Mouse (Mus musculus) ES-E14 (cell line): ENCODE data around the gene Lin7b. TPM values are rescaled to one million over a fixed set of nuclear protein-coding genes. Genes with fewer than 3 reads are reported as not detected.

Source experiments
- DNase-seq: peaks from one replicate; pipeline ENCODE4 v3.0.0-alpha.2; 2013; ENCODE audit warnings: low read depth, low spot score
- H3K27ac ChIP-seq: 2 replicates; pipeline ENCODE4 v1.5.1; 2012; ENCODE audit warnings: low read depth, mild to moderate bottlenecking, low read length, moderate library complexity, mixed read lengths; ENCODE audit not compliant: poor library complexity, insufficient read depth, severe bottlenecking
- H3K36me3 ChIP-seq: 2 replicates; pipeline ENCODE4 v1.6.1; 2012; ENCODE audit warnings: mild to moderate bottlenecking, low read length, moderate library complexity, mixed read lengths; ENCODE audit not compliant: control insufficient read depth, poor library complexity, insufficient read depth, severe bottlenecking
- H3K4me1 ChIP-seq, 2 experiments: fragments of 150-350 bp in 1 of 2; sonication (generic) in 1 of 2; 2 replicates each; pipeline ENCODE4 v1.6.1; 2012; ENCODE audit warnings: low read length in 2 of 2, mild to moderate bottlenecking in 1 of 2, mixed read lengths in 1 of 2; ENCODE audit not compliant: control insufficient read depth in 2 of 2, insufficient read depth in 2 of 2, poor library complexity in 1 of 2
- H3K4me3 ChIP-seq, 2 experiments: fragments of 150-350 bp in 1 of 2; sonication (generic) in 1 of 2; 2 replicates each; pipeline ENCODE4 v1.5.1; 2012; ENCODE audit warnings: low read length in 2 of 2, low read depth in 1 of 2, mild to moderate bottlenecking in 1 of 2, mixed read lengths in 1 of 2; ENCODE audit not compliant: insufficient read depth in 1 of 2, poor library complexity in 1 of 2, severe bottlenecking in 1 of 2
- H3K9ac ChIP-seq: 2 replicates; pipeline ENCODE4 v1.6.1; 2012; ENCODE audit warnings: low read depth, mild to moderate bottlenecking, low read length, mixed read lengths; ENCODE audit not compliant: poor library complexity, insufficient read depth, severe bottlenecking
- H3K9me3 ChIP-seq: fragments of 150-350 bp; sonication (generic); 2 replicates; pipeline ENCODE4 v1.6.1; 2012; ENCODE audit warnings: low read depth, mild to moderate bottlenecking, low read length; ENCODE audit not compliant: control insufficient read depth, insufficient read depth
- CHD2 ChIP-seq: IDR thresholded peaks from 2 replicates; pipeline ENCODE4 v1.6.1; 2014; ENCODE audit warnings: mild to moderate bottlenecking, low read depth, low read length, inconsistent platforms
- HCFC1 ChIP-seq: IDR thresholded peaks from 2 replicates; pipeline ENCODE4 v1.6.1; 2012; ENCODE audit warnings: low read length, inconsistent platforms, borderline replicate concordance; ENCODE audit not compliant: insufficient read depth
- MAFK ChIP-seq: IDR thresholded peaks from 2 replicates; pipeline ENCODE4 v1.6.1; 2014; ENCODE audit warnings: mild to moderate bottlenecking, low read depth, low read length, inconsistent platforms; ENCODE audit not compliant: insufficient read depth
- ZC3H11A ChIP-seq: IDR thresholded peaks from 2 replicates; pipeline ENCODE4 v1.6.1; 2012; ENCODE audit warnings: low read depth, mild to moderate bottlenecking, inconsistent platforms, low read length, borderline replicate concordance
- ZNF384 ChIP-seq: IDR thresholded peaks from 2 replicates; pipeline ENCODE4 v1.6.1; 2012; ENCODE audit warnings: low read depth, low read length, inconsistent platforms
- in situ Hi-C, 2 experiments: fragments of 600-800 bp; cut with MboI; formaldehyde crosslinking; loops; one replicate each; pipeline ENCODE4 v1.15.1; 2025; ENCODE audit warnings: low sequenced_read_pairs in 2 of 2, inconsistent platforms in 1 of 2; ENCODE audit not compliant: unreplicated experiment in 2 of 2
- total RNA-seq: library from RNA; depleted of rRNA; stranded (reverse); fragments of 300-350 nt; gene quantifications from 2 replicates; pipeline ENCODE4 v1.2.3, GENCODE M21; 2012

Lin7b gene
- total RNA-seq, 1 experiment = 5.6 TPM

- H3K4me3 ChIP-seq = no peak overlapping the region
Observed at GRCm38 (mm10) chr7:45334605-45335004, 35.8 kb downstream of the Lin7b start.

GRCm38 (mm10) chr7:45333431-45333982 is 36.9 kb downstream of the Lin7b start, which contains the start of gene Trpm4:
Gene Trpm4, minus strand, starts transcription at chr7:45333780.
- TF ChIP-seq MAFK (no peak), ZC3H11A (no peak), HCFC1 (peak; percentile 38; the same call in 1 of the 2 replicates), ZNF384 (no peak)
- Histone ChIP-seq H3K4me1 (peaks cover 5 to 29% of the 10 kb centered on the region in 2 experiments; a peak in 3 of 4 replicates), H3K36me3 (no peaks in the 10 kb centered on the region), H3K4me3 (peak within 1 kb of the TSS; percentile 74 to 81), H3K9me3 (no peaks in the 10 kb centered on the region), H3K27ac (peak within 1 kb of the TSS; percentile 12; the same call in 1 of the 2 replicates), H3K9ac (peak within 1 kb of the TSS; percentile 74)
- in situ Hi-C loops = no loop called here
- no peak for DNase-seq

More at GRCm38 (mm10) chr7:45334605-45335004, 35.8 kb downstream of the Lin7b start:
- TF ChIP-seq CHD2 (no peak), HCFC1 (no peak), ZNF384 (no peak), MAFK (no peak)
- in situ Hi-C loops = no loop called here
- Histone ChIP-seq H3K9me3 (no peaks in the 10 kb centered on the region), H3K4me1 (peaks cover 5 to 33% of the 10 kb centered on the region in 2 experiments; a peak in 3 of 4 replicates), H3K27ac (no peak overlapping the region), H3K36me3 (no peaks in the 10 kb centered on the region), H3K9ac (no peak overlapping the region)
- DNase-seq = no peak

- H3K9ac ChIP-seq = peak overlapping the region; percentile 74
- no peaks in the 10 kb centered on the region for H3K36me3 ChIP-seq
- DNase-seq = peak; percentile 95
- H3K4me1 ChIP-seq = peaks cover 5 to 25% of the 10 kb centered on the region in 2 experiments; a peak in 3 of 4 replicates
- TF ChIP-seq ZC3H11A (no peak), ZNF384 (no peak), HCFC1 (no peak), MAFK (no peak), CHD2 (no peak)
- in situ Hi-C loops = no loop called here
- peak overlapping the region; percentile 74 to 81 for H3K4me3 ChIP-seq
- peak overlapping the region; percentile 12; the same call in 1 of the 2 replicates for H3K27ac ChIP-seq
- H3K9me3 ChIP-seq = no peaks in the 10 kb centered on the region
Observed at GRCm38 (mm10) chr7:45332685-45333425, 37.5 kb downstream of the Lin7b start.

- H3K4me1 ChIP-seq = peaks cover 5 to 18% of the 10 kb centered on the region in 2 experiments; a peak in 3 of 4 replicates
- H3K27ac ChIP-seq = no peak overlapping the region
- H3K36me3 ChIP-seq = peaks cover 2% of the 10 kb centered on the region; the same call in 1 of the 2 replicates
- in situ Hi-C loops = no loop called here
- no peak for DNase-seq
- no peak for TF ChIP-seq HCFC1
- no peaks in the 10 kb centered on the region for H3K9me3 ChIP-seq
- no peak overlapping the region for H3K4me3 ChIP-seq
- no peak overlapping the region for H3K9ac ChIP-seq
Observed at GRCm38 (mm10) chr7:45331502-45331901, 38.9 kb downstream of the Lin7b start.
